Mouse (Mus musculus): ENCODE results near the gene Zfr. TPM values are rescaled to one million over a fixed set of nuclear protein-coding genes. Genes with fewer than 3 reads are reported as not detected.
"Not testable (repeated sequence)": the region's sequence is repeated elsewhere in the genome, so short reads cannot be mapped to it uniquely, and the experiment has no call there.

Zfr gene
- polyA plus RNA-seq, 1 experiment from 2014 or later = 136 TPM

GRCm38 (mm10) chr15:12114546-12114945 is 3.1 kb upstream of the Zfr start:
- Histone ChIP-seq H3K36me3 (ENCODE audit: control insufficient read depth, insufficient read depth, low read length) (no peaks in the 10 kb centered on the region), H3K4me1 (replicated peaks; ENCODE audit: control insufficient read depth, insufficient read depth, low read length) (peaks cover 5% of the 10 kb centered on the region; the same call in 1 of the 2 replicates), H3K4me3 (ENCODE audit: low read depth, low read length) (no peak overlapping the region), H3K9ac (ENCODE audit: low read length) (no peak overlapping the region), H3K27ac (ENCODE audit: low read depth, low read length) (no peak overlapping the region), H3K27me3 (ENCODE audit: control insufficient read depth, insufficient read depth, low read length) (no peaks in the 10 kb centered on the region; the same call in 1 of the 2 replicates), H3K4me2 (ENCODE audit: low read depth, low read length, severe bottlenecking) (no peak overlapping the region), H3K9me3 (ENCODE audit: control insufficient read depth, low read length) (no peaks in the 10 kb centered on the region)
- 72% methylated on average over 6 of the region's 6 CpGs for WGBS
- no peak for ATAC-seq (replicated peaks; ENCODE audit: low FRiP score)
- DNase-seq (ENCODE audit: low spot score) = no peak

GRCm38 (mm10) chr15:12115722-12116230 is 1.9 kb upstream of the Zfr start:
- H3K4me1 ChIP-seq (replicated peaks; ENCODE audit: control insufficient read depth, insufficient read depth, low read length) = peaks cover 5% of the 10 kb centered on the region; the same call in 1 of the 2 replicates
- no peaks in the 10 kb centered on the region for H3K9me3 ChIP-seq (ENCODE audit: control insufficient read depth, low read length)
- no peak overlapping the region for H3K27ac ChIP-seq (ENCODE audit: low read depth, low read length)
- no peaks in the 10 kb centered on the region for H3K36me3 ChIP-seq (ENCODE audit: control insufficient read depth, insufficient read depth, low read length)
- ATAC-seq (replicated peaks; ENCODE audit: low FRiP score) (no peak), DNase-seq (ENCODE audit: low spot score) (no peak)
- no peak overlapping the region for H3K9ac ChIP-seq (ENCODE audit: low read length)
- H3K4me3 ChIP-seq (ENCODE audit: low read depth, low read length) = no peak overlapping the region
- WGBS = 20% methylated on average over 6 of the region's 6 CpGs
- H3K27me3 ChIP-seq (ENCODE audit: control insufficient read depth, insufficient read depth, low read length) = no peaks in the 10 kb centered on the region; the same call in 1 of the 2 replicates
- no peak overlapping the region for H3K4me2 ChIP-seq (ENCODE audit: low read depth, low read length, severe bottlenecking)

- Histone ChIP-seq H3K9ac (ENCODE audit: low read length) (peak overlapping the region; percentile 97), H3K4me2 (ENCODE audit: low read depth, low read length, severe bottlenecking) (peak overlapping the region; percentile 73; the same call in 1 of the 2 replicates), H3K4me1 (replicated peaks; ENCODE audit: control insufficient read depth, insufficient read depth, low read length) (peaks cover 5% of the 10 kb centered on the region; the same call in 1 of the 2 replicates), H3K27ac (ENCODE audit: low read depth, low read length) (peak overlapping the region; percentile 79), H3K9me3 (ENCODE audit: control insufficient read depth, low read length) (no peaks in the 10 kb centered on the region), H3K27me3 (ENCODE audit: control insufficient read depth, insufficient read depth, low read length) (no peaks in the 10 kb centered on the region; the same call in 1 of the 2 replicates), H3K4me3 (ENCODE audit: low read depth, low read length) (peak overlapping the region; percentile 98), H3K36me3 (ENCODE audit: control insufficient read depth, insufficient read depth, low read length) (no peaks in the 10 kb centered on the region)
- ATAC-seq (replicated peaks; ENCODE audit: low FRiP score) = peak; percentile 65; the same call in 1 of the 2 replicates
- DNase-seq (ENCODE audit: low spot score) = peak; percentile 80
- 0% methylated on average over 16 of the region's 43 CpGs for WGBS
Observed at GRCm38 (mm10) chr15:12118093-12118431, 431 bp downstream of the Zfr start.

GRCm38 (mm10) chr15:12118432-12119128 is 949 bp downstream of the Zfr start:
- peak overlapping the region; percentile 98 for H3K4me3 ChIP-seq (ENCODE audit: low read depth, low read length)
- WGBS = under 1% methylated on average over 55 of the region's 61 CpGs
- no peaks in the 10 kb centered on the region; the same call in 1 of the 2 replicates for H3K27me3 ChIP-seq (ENCODE audit: control insufficient read depth, insufficient read depth, low read length)
- DNase-seq (ENCODE audit: low spot score) (peak; percentile 75), ATAC-seq (replicated peaks; ENCODE audit: low FRiP score) (peak; percentile 64)
- peaks cover 5% of the 10 kb centered on the region; the same call in 1 of the 2 replicates for H3K4me1 ChIP-seq (replicated peaks; ENCODE audit: control insufficient read depth, insufficient read depth, low read length)
- no peaks in the 10 kb centered on the region for H3K9me3 ChIP-seq (ENCODE audit: control insufficient read depth, low read length)
- no peaks in the 10 kb centered on the region for H3K36me3 ChIP-seq (ENCODE audit: control insufficient read depth, insufficient read depth, low read length)
- H3K4me2 ChIP-seq (ENCODE audit: low read depth, low read length, severe bottlenecking) = peak overlapping the region; percentile 73
- H3K9ac ChIP-seq (ENCODE audit: low read length) = peak overlapping the region; percentile 97
- H3K27ac ChIP-seq (ENCODE audit: low read depth, low read length) = peak overlapping the region; percentile 79

GRCm38 (mm10) chr15:12119129-12119466 is 1.5 kb downstream of the Zfr start:
- no peaks in the 10 kb centered on the region; the same call in 1 of the 2 replicates for H3K27me3 ChIP-seq (ENCODE audit: control insufficient read depth, insufficient read depth, low read length)
- WGBS = 15% methylated on average over 7 of the region's 7 CpGs
- no peaks in the 10 kb centered on the region for H3K9me3 ChIP-seq (ENCODE audit: control insufficient read depth, low read length)
- H3K27ac ChIP-seq (ENCODE audit: low read depth, low read length) = no peak overlapping the region
- no peak for DNase-seq (ENCODE audit: low spot score)
- H3K36me3 ChIP-seq (ENCODE audit: control insufficient read depth, insufficient read depth, low read length) = no peaks in the 10 kb centered on the region
- H3K4me3 ChIP-seq (ENCODE audit: low read depth, low read length) = peak overlapping the region; percentile 98
- peak overlapping the region; percentile 73 for H3K4me2 ChIP-seq (ENCODE audit: low read depth, low read length, severe bottlenecking)
- peak overlapping the region; percentile 97 for H3K9ac ChIP-seq (ENCODE audit: low read length)
- ATAC-seq (replicated peaks; ENCODE audit: low FRiP score) = no peak
- peaks cover 5% of the 10 kb centered on the region; the same call in 1 of the 2 replicates for H3K4me1 ChIP-seq (replicated peaks; ENCODE audit: control insufficient read depth, insufficient read depth, low read length)

GRCm38 (mm10) chr15:12124913-12125312 is 7.3 kb downstream of the Zfr start:
- H3K4me3 ChIP-seq (ENCODE audit: low read depth, low read length) = no peak overlapping the region
- no peak overlapping the region for H3K27ac ChIP-seq (ENCODE audit: low read depth, low read length)
- no peak overlapping the region for H3K9ac ChIP-seq (ENCODE audit: low read length)
- no peaks in the 10 kb centered on the region for H3K36me3 ChIP-seq (ENCODE audit: control insufficient read depth, insufficient read depth, low read length)
- DNase-seq (ENCODE audit: low spot score) = no peak
- H3K4me1 ChIP-seq (replicated peaks; ENCODE audit: control insufficient read depth, insufficient read depth, low read length) = no peaks in the 10 kb centered on the region
- H3K4me2 ChIP-seq (ENCODE audit: low read depth, low read length, severe bottlenecking) = no peak overlapping the region
- 97% methylated on average over 1 of the region's 1 CpGs for WGBS
- ATAC-seq (replicated peaks; ENCODE audit: low FRiP score) = no peak
- H3K27me3 ChIP-seq (ENCODE audit: control insufficient read depth, insufficient read depth, low read length) = no peaks in the 10 kb centered on the region
- no peaks in the 10 kb centered on the region for H3K9me3 ChIP-seq (ENCODE audit: control insufficient read depth, low read length)

GRCm38 (mm10) chr15:12130871-12131270 is 13.2 kb downstream of the Zfr start:
- not testable (repeated sequence) for H3K9ac ChIP-seq (ENCODE audit: low read length); DNase-seq (ENCODE audit: low spot score); H3K36me3 ChIP-seq (ENCODE audit: control insufficient read depth, insufficient read depth, low read length); H3K4me1 ChIP-seq (replicated peaks; ENCODE audit: control insufficient read depth, insufficient read depth, low read length); H3K4me3 ChIP-seq (ENCODE audit: low read depth, low read length); H3K4me2 ChIP-seq (ENCODE audit: low read depth, low read length, severe bottlenecking); ATAC-seq (replicated peaks; ENCODE audit: low FRiP score); H3K27ac ChIP-seq (ENCODE audit: low read depth, low read length); H3K9me3 ChIP-seq (ENCODE audit: control insufficient read depth, low read length); H3K27me3 ChIP-seq (ENCODE audit: control insufficient read depth, insufficient read depth, low read length)
- WGBS = 88% methylated on average over 3 of the region's 3 CpGs

- ATAC-seq (replicated peaks; ENCODE audit: low FRiP score) (no peak), DNase-seq (ENCODE audit: low spot score) (no peak)
- Histone ChIP-seq H3K4me1 (replicated peaks; ENCODE audit: control insufficient read depth, insufficient read depth, low read length) (no peaks in the 10 kb centered on the region), H3K9me3 (ENCODE audit: control insufficient read depth, low read length) (no peaks in the 10 kb centered on the region), H3K36me3 (ENCODE audit: control insufficient read depth, insufficient read depth, low read length) (no peaks in the 10 kb centered on the region), H3K27ac (ENCODE audit: low read depth, low read length) (no peak overlapping the region), H3K27me3 (ENCODE audit: control insufficient read depth, insufficient read depth, low read length) (no peaks in the 10 kb centered on the region), H3K9ac (ENCODE audit: low read length) (no peak overlapping the region), H3K4me2 (ENCODE audit: low read depth, low read length, severe bottlenecking) (no peak overlapping the region), H3K4me3 (ENCODE audit: low read depth, low read length) (no peak overlapping the region)
- WGBS = 72% methylated on average over 1 of the region's 1 CpGs
Observed at GRCm38 (mm10) chr15:12134546-12134945, 16.9 kb downstream of the Zfr start.

- DNase-seq (ENCODE audit: low spot score) (no peak), ATAC-seq (replicated peaks; ENCODE audit: low FRiP score) (no peak)
- Histone ChIP-seq H3K9me3 (ENCODE audit: control insufficient read depth, low read length) (no peaks in the 10 kb centered on the region), H3K4me1 (replicated peaks; ENCODE audit: control insufficient read depth, insufficient read depth, low read length) (no peaks in the 10 kb centered on the region), H3K4me3 (ENCODE audit: low read depth, low read length) (no peak overlapping the region), H3K9ac (ENCODE audit: low read length) (no peak overlapping the region), H3K4me2 (ENCODE audit: low read depth, low read length, severe bottlenecking) (no peak overlapping the region), H3K36me3 (ENCODE audit: control insufficient read depth, insufficient read depth, low read length) (no peaks in the 10 kb centered on the region), H3K27ac (ENCODE audit: low read depth, low read length) (no peak overlapping the region), H3K27me3 (ENCODE audit: control insufficient read depth, insufficient read depth, low read length) (no peaks in the 10 kb centered on the region)
- 74% methylated on average over 3 of the region's 3 CpGs for WGBS
Observed at GRCm38 (mm10) chr15:12135368-12135767, 17.7 kb downstream of the Zfr start.

All from forebrain, embryonic 11.5 days (tissue).